Mouse (Mus musculus) hindbrain, embryonic 12.5 days (tissue): ENCODE measurements around the gene Gm49398. TPM values are rescaled to one million over a fixed set of nuclear protein-coding genes. Genes with fewer than 3 reads are reported as not detected.

Source experiments
- ATAC-seq: fragments of 200-750 bp; cut with Nextera tagmentation; 2 replicates; pipeline ENCODE4 v1.8.0; 2017; ENCODE audit warnings: moderate TSS enrichment; ENCODE audit not compliant: low FRiP score
- H3K27ac ChIP-seq: fragments of 300-500 bp; sonication (generic); 2 replicates; pipeline ENCODE4 v1.5.1; 2016; ENCODE audit warnings: mild to moderate bottlenecking
- H3K27me3 ChIP-seq: fragments of 300-500 bp; sonication (generic); 2 replicates; pipeline ENCODE4 v1.6.1; 2016; ENCODE audit warnings: mild to moderate bottlenecking
- H3K36me3 ChIP-seq: fragments of 300-500 bp; sonication (generic); 2 replicates; pipeline ENCODE4 v1.6.1; 2016; ENCODE audit warnings: mild to moderate bottlenecking
- H3K4me1 ChIP-seq: fragments of 300-500 bp; sonication (generic); 2 replicates; pipeline ENCODE4 v1.6.1; 2016
- H3K4me2 ChIP-seq: fragments of 300-500 bp; sonication (generic); replicated peaks from 2 replicates; pipeline ENCODE4 v1.6.1; 2016; ENCODE audit warnings: mild to moderate bottlenecking
- H3K4me3 ChIP-seq: fragments of 300-500 bp; sonication (generic); 2 replicates; pipeline ENCODE4 v1.5.1; 2016; ENCODE audit warnings: mild to moderate bottlenecking
- H3K9ac ChIP-seq: fragments of 300-500 bp; sonication (generic); 2 replicates; pipeline ENCODE4 v1.6.1; 2016; ENCODE audit warnings: mild to moderate bottlenecking, moderate library complexity
- H3K9me3 ChIP-seq: fragments of 300-500 bp; sonication (generic); replicated peaks from 2 replicates; pipeline ENCODE4 v1.6.1; 2016; ENCODE audit warnings: mild to moderate bottlenecking
- WGBS: fragments of 180-500 bp; shearing (Covaris S2); methylation state at CpG from one replicate; pipeline ENCODE4 v1.1.7; 2016; 5-methylcytosine and 5-hydroxymethylcytosine counted together
- microRNA-seq: library from miRNA; unstranded; fragments of <30 nt; microRNA quantifications from one replicate; pipeline ENCODE4, GENCODE M21; 2017
- polyA plus RNA-seq: library from polyadenylated mRNA; unstranded; fragments of >200 nt; fragmentation: Nextera tagmentation; extraction: Ambion mirVana; gene quantifications from 2 replicates; pipeline ENCODE4 v1.2.1, GENCODE M21; 2016

Gm49398 gene
- polyA plus RNA-seq, result not detected in 2 replicates

DNA sequence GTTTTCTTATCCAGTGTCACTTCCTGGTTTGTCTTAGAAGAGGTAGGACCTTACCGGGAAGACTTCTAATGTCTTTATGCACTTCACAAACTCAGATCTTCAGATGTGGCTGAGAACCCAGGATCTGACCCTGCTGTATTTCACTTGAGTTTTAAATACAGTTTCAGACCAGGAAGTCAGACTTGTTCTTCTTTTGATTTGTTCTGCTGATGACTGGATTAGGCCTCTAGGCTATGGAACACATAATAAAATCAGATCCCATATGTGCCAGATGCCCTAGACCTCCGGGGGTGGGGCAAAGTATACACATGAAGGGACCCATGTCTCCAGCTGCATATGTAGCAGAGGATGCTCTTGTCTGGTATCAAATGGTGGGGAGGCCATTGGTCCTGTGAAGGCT, at the start of gene Gm49398:
Gm49398 (minus strand) TSS at position 101 of the 400 bp plus-strand sequence.
- Histone ChIP-seq H3K27me3 (no peaks in the 10 kb centered on the region), H3K4me2 (no peak within 1 kb of the TSS), H3K27ac (no peak within 1 kb of the TSS), H3K9me3 (peaks cover 13% of the 10 kb centered on the region), H3K4me1 (no peaks in the 10 kb centered on the region), H3K9ac (no peak within 1 kb of the TSS), H3K4me3 (no peak within 1 kb of the TSS), H3K36me3 (no peaks in the 10 kb centered on the region)
- WGBS, result 87% methylated on average over 2 of the region's 2 CpGs
- no peak for ATAC-seq

DNA sequence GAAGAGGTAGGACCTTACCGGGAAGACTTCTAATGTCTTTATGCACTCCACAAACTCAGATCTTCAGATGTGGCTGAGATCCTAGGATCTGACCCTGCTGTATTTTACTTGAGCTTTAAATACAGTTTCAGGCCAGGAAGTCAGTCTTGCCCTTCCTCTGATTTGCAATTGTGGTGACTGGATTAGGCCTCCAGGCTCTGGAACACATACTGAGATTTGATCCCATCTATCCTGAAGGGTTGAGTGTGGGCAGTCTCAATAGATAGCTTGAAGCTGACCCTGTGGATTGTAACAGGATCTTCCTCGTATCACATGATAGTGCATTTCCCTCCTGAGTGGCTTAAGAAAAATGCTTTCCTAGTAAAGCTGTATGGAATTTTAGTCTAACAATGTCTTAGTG, 33.4 kb downstream of the Gm49398 start, which contains the start of gene Cts8:
Cts8 (minus strand) TSS at position 101 of the 400 bp plus-strand sequence.
- ATAC-seq, result no peak
- WGBS, result 83% methylated on average over 2 of the region's 2 CpGs

DNA sequence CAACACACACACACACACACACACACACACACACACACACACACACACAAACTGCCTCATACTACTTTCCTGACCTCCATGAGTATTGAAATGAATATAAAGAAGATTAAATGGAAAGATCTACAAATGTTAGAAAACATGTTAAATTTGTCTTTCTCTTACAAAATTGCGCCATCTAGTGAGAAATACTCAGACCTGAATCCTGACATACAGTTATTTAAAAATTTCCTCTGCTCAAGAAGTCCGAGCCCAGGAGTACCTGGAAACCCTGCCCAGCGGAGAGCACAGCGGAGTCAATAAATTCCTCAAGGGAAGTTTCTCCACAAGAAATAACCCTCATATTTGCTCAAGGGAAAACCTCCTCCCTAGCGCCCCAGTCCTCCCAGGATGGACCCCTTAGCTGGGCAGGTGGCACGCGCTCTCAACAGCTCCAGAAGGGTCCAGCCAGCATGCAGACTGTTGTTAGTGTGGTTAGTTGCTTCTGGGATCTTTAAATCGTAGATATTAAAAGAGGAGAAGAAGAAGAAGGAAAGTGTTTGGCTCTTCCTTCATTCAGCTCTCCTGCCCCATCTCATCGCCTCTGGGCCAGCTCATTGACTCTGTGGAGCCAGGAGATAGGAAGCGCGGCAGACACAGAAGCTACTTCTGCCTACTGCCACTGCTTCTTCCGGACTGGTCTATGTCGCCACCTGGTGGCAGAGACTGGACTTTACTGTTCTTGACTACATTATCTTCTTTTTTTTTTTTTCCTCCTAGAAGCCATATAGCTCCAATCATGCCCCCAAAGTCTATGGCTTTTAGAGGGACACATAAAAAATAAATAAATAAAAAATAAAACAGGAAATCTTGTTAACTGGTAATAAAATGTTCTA, 47.3 kb downstream of the Gm49398 start:
- ATAC-seq, result no peak
- Histone ChIP-seq H3K4me1 (no peaks in the 10 kb centered on the region), H3K4me2 (no peak overlapping the region), H3K27ac (no peak overlapping the region), H3K9ac (no peak overlapping the region), H3K27me3 (no peaks in the 10 kb centered on the region), H3K4me3 (no peak overlapping the region), H3K9me3 (peaks cover 26% of the 10 kb centered on the region), H3K36me3 (no peaks in the 10 kb centered on the region)
- 62% methylated on average over 13 of the region's 13 CpGs for WGBS

More for the DNA sequence above, 33.4 kb downstream of the Gm49398 start, which contains the start of gene Cts8:
- Histone ChIP-seq H3K9me3 (peaks cover 33% of the 10 kb centered on the region), H3K9ac (no peak within 1 kb of the TSS), H3K27ac (no peak within 1 kb of the TSS), H3K4me2 (no peak within 1 kb of the TSS), H3K36me3 (no peaks in the 10 kb centered on the region), H3K27me3 (no peaks in the 10 kb centered on the region), H3K4me1 (no peaks in the 10 kb centered on the region), H3K4me3 (no peak within 1 kb of the TSS)

DNA sequence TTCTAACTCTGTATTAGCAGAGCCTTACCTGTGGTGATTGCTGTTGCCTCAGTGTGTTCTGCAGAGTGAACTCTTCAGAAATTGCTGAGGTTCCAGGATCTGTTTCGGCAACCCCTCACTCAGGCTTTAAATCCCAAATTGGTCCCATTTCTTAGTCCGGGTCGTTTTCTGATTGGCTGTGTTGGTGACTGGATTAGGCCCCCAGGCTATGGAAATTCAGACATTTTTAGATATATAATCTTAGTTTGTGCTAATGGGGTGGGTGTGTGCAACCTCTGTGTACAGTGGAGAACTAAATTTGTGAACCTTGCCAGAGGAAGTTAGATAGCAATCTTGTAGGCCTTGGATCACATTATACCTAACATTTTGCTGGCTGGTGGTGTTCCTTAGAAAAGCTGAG, 85.3 kb downstream of the Gm49398 start, which contains the start of gene Cts6:
Cts6 (minus strand) TSS at position 101 of the 400 bp plus-strand sequence.
- H3K27me3 ChIP-seq, result no peaks in the 10 kb centered on the region
- H3K4me3 ChIP-seq, result no peak within 1 kb of the TSS
- no peak within 1 kb of the TSS for H3K9ac ChIP-seq
- no peak within 1 kb of the TSS for H3K27ac ChIP-seq
- ATAC-seq, result no peak
- no peaks in the 10 kb centered on the region for H3K36me3 ChIP-seq
- H3K9me3 ChIP-seq, result peaks cover 47% of the 10 kb centered on the region
- H3K4me2 ChIP-seq, result no peak within 1 kb of the TSS
- H3K4me1 ChIP-seq, result no peaks in the 10 kb centered on the region
- 87% methylated on average over 3 of the region's 3 CpGs for WGBS

Small RNA genes lying within 50 kb of the gene (microRNA-seq; reads per million reads assigned to microRNA genes)
- gene Gm27704, result not detected

Other genes with a start within 250 kb of the Gm49398 start
- gene Ctsq, start 248.2 kb downstream of the Gm49398 start, polyA plus RNA-seq, result not detected in 2 replicates
- gene Ctsr, start 124.6 kb downstream of the Gm49398 start, polyA plus RNA-seq, result not detected in 2 replicates
- gene Cts6, start 85.4 kb downstream of the Gm49398 start, polyA plus RNA-seq, result not detected in 2 replicates
- not detected in 2 replicates for gene Cts8, start 33.5 kb downstream of the Gm49398 start, polyA plus RNA-seq
- gene Cts7, start 69.4 kb upstream of the Gm49398 start, polyA plus RNA-seq, result not detected in 2 replicates